Mouse (Mus musculus): ENCODE results near the gene Olfr118.
"Not testable (repeated sequence)": the region's sequence is repeated elsewhere in the genome, so short reads cannot be mapped to it uniquely, and the experiment has no call there.

Olfr118 gene

DNA sequence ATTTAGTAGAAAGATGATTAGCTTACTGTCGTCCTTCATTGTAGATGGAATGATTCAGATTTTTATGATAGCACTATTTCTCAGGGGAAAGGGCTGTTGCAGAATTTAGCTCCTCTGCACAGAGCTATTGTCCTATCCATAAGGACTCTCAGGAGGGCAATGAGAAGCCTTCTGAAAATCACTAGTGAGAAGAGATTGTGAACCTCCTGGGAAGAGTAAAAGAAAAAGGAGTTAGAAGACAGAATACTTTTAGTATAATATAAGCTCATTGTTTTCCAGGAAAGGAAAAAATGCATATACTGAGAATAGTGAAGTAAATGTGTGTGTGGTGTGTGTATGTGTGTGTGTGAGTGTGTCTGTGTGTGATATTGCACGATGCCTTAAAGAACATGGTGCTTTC lies at the start of gene Olfr118:
Gene Olfr118 (plus strand): TSS at position 301 of the 400 bp plus-strand sequence.
- no peak for DNase-seq (ENCODE audit: low spot score in 2 of 2)

DNA sequence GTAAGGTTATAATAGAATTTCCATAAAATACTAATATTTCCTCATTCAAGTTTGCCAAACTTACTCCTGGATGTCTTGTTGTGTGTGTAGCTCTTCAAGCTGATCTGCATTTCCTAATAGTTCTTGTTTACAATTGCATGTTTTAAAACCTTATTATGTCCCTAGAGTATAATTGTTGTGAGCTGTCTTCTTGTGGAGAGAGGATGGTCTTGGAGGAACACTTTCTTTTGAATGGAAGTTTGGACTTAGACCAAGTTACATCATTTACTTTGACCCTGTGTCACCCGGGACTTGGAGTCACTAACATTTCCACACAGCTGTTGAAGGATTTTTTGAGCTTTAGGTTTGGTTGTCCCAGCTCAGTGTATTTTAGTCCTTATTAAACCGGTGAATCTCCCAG lies 39.8 kb upstream of the Olfr118 start, which contains the start of the genes Olfr115 and Olfr116:
Gene Olfr115 (minus strand): TSS at position 101 of the 400 bp plus-strand sequence.
Gene Olfr116 (minus strand): TSS at position 191 of the 400 bp plus-strand sequence.
- DNase-seq (ENCODE audit: low spot score in 2 of 2), result no peak

DNA sequence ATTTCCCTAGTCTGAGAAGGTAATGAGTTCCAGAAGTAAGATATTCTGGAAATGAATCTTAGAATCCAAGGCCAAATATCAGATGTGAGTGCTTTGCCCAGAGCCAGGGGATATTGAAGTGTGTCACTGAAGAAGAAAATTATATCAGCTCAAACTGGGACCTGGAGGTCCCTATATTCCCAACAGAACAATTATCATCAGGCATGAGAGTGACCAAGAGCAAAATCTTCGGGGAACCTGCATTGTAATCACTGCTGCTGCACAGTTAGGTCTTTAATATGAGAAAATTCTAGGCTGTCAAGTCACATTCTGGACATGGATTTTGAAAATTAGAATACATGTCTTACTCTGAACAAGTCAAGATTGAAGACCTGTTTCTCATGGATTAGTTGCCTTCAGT lies 3.1 kb upstream of the Olfr118 start, which contains the start of gene Olfr117:
Gene Olfr117 (minus strand): TSS at position 101 of the 400 bp plus-strand sequence.
- no peak for DNase-seq (ENCODE audit: low spot score in 2 of 2)

DNA sequence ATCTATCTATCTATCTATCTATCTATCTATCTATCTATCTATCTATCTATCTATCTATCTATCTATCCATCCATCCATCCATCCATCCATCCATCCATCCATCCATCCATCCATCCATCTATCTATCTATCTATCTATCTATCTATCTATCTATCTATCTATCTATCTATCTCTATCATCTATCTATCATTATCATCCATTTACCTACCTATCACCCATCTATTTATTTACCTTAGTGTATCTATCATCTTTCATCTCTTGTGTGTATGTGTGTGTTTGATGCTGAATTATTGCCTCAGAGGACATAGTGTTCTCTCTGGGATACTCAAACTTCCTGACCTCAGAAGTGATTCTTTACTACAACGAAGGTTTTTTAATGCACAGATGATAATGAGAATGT lies 29.5 kb downstream of the Olfr118 start, which contains the start of gene Olfr119:
Gene Olfr119 (plus strand): TSS at position 301 of the 400 bp plus-strand sequence.
- not testable (repeated sequence) for DNase-seq (ENCODE audit: low spot score in 2 of 2)

DNA sequence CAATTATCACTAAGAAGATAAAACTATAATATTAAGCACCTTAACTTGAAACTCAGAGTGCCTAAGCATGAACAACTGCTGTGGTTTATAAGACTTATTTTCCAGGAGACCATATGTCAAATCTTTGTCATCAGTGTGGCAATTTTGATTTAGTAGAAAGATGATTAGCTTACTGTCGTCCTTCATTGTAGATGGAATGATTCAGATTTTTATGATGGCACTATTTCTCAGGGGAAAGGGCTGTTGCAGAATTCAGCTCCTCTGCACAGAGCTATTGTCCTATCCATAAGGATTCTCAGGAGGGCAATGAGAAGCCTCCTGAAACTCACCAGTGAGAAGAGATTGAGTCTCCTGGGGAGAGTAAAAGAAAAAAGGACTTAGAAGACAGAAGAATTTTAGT lies 54.7 kb downstream of the Olfr118 start, which contains the start of gene Olfr120:
Gene Olfr120 (plus strand): TSS at position 301 of the 400 bp plus-strand sequence.
- DNase-seq (ENCODE audit: low spot score in 2 of 2), result no peak
